Mouse (Mus musculus) lung, embryonic 16.5 days (tissue): ENCODE results near the gene Maml2. TPM values are rescaled to one million over a fixed set of nuclear protein-coding genes. Genes with fewer than 3 reads are reported as not detected.

ENCODE experiments used
- ATAC-seq: fragments of 200-750 bp; cut with Nextera tagmentation; 2 replicates; pipeline ENCODE4 v1.8.0; 2017; ENCODE audit warnings: low read depth, mild to moderate bottlenecking, moderate library complexity
- H3K27ac ChIP-seq: fragments of 300-500 bp; sonication (generic); 2 replicates; pipeline ENCODE4 v1.5.1; 2014; ENCODE audit warnings: mild to moderate bottlenecking, control low read depth, low read length
- H3K27me3 ChIP-seq: fragments of 300-500 bp; sonication (generic); 2 replicates; pipeline ENCODE4 v1.6.1; 2014; ENCODE audit warnings: low read depth, low read length, mixed read lengths; ENCODE audit not compliant: control insufficient read depth, insufficient read depth
- H3K36me3 ChIP-seq: fragments of 300-500 bp; sonication (generic); 2 replicates; pipeline ENCODE4 v1.6.1; 2014; ENCODE audit warnings: low read length; ENCODE audit not compliant: control insufficient read depth, insufficient read depth
- H3K4me1 ChIP-seq: fragments of 300-500 bp; sonication (generic); replicated peaks from 2 replicates; pipeline ENCODE4 v1.6.1; 2014; ENCODE audit warnings: low read length, mixed read lengths; ENCODE audit not compliant: control insufficient read depth, insufficient read depth
- H3K4me2 ChIP-seq: fragments of 300-500 bp; sonication (generic); 2 replicates; pipeline ENCODE4 v1.6.1; 2014; ENCODE audit warnings: low read depth, low read length, control low read depth
- H3K4me3 ChIP-seq: fragments of 300-500 bp; sonication (generic); 2 replicates; pipeline ENCODE4 v1.5.1; 2014; ENCODE audit warnings: mild to moderate bottlenecking, low read length, control low read depth
- H3K9ac ChIP-seq: fragments of 300-500 bp; sonication (generic); 2 replicates; pipeline ENCODE4 v1.6.1; 2014; ENCODE audit warnings: low read length, control low read depth
- H3K9me3 ChIP-seq: fragments of 300-500 bp; sonication (generic); 2 replicates; pipeline ENCODE4 v1.6.1; 2016; ENCODE audit warnings: low read length; ENCODE audit not compliant: control insufficient read depth
- WGBS: fragments of 180-500 bp; shearing (Covaris S2); extraction: QIAGEN DNeasy Blood & Tissue Kit; methylation state at CpG from one replicate; pipeline ENCODE4 v1.1.7; 2014; 5-methylcytosine and 5-hydroxymethylcytosine counted together
- polyA plus RNA-seq: library from polyadenylated mRNA; unstranded; fragments of >200 nt; fragmentation: Nextera tagmentation; extraction: Ambion mirVana; gene quantifications from 2 replicates; pipeline ENCODE4 v1.2.1, GENCODE M21; 2015

Maml2 gene
- polyA plus RNA-seq, 1 experiment from 2014 or later, result 15.3 TPM

DNA sequence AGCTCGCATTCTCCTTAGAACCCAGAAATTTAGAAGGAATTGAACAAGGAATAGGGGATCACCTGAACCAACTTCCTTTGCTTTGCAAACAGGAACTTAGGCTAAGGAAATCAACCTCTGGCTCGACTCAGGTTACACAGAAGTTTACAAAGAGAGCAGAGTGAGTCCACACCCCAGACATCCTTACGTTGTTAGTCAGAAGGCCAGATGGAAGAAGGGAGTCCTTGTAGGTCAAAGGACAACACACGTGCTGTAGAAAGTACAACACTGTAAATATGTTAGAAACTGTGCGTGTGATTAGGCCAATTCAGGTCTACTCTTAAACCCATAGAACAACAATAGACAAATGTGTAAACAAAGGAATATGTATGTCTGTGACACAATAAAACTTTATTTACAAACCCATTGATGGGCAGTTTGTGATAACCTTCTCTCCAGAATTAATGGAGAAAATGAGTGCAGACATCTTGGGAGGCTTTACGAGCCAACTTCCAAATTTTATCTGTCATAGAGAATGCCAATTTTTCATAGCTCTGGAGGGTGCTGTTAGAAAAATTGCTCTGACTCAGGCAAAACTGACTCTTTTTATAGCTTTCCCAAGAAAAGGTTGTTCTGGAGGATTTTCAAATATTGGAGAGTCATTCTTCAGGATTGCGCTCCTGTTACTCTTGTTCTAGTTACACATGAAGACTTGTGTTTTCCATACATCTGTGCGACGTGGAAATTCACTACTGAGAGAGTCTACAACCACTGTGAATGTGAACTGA, 194.3 kb downstream of the Maml2 start:
- WGBS, result 62% methylated on average over 9 of the region's 9 CpGs

DNA sequence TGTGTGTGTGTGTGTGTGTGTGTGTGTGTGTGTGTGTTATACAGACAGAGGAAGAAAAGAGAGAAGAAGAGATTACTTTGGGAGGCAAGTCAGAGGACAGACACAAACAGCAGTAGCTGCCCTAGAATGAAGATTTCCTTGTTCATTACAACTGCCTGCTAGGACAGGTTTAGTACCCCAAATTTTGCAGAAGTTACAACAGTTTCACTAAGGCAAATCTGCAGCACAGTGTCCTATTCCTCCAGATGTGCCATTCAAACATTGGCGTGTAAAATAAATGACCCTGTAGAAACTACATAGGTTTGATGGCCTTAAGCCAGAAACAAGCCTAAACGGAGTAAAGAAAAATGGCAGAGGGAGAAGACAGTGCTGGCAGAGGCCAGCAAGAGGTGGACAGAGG, 195.1 kb downstream of the Maml2 start:
- ATAC-seq, result no peak
- Histone ChIP-seq H3K4me1 (peaks cover 30% of the 10 kb centered on the region), H3K27ac (no peak overlapping the region), H3K36me3 (no peaks in the 10 kb centered on the region), H3K4me3 (no peak overlapping the region), H3K27me3 (no peaks in the 10 kb centered on the region), H3K9ac (no peak overlapping the region), H3K9me3 (no peaks in the 10 kb centered on the region), H3K4me2 (no peak overlapping the region)
- 57% methylated on average over 2 of the region's 2 CpGs for WGBS

More for the DNA sequence above, 194.3 kb downstream of the Maml2 start:
- no peak for ATAC-seq
- Histone ChIP-seq H3K27me3 (no peaks in the 10 kb centered on the region), H3K9me3 (no peaks in the 10 kb centered on the region), H3K4me3 (no peak overlapping the region), H3K4me2 (no peak overlapping the region), H3K9ac (no peak overlapping the region), H3K27ac (peak overlapping the region; percentile 47; the same call in 1 of the 2 replicates), H3K36me3 (no peaks in the 10 kb centered on the region), H3K4me1 (peaks cover 24% of the 10 kb centered on the region)

DNA sequence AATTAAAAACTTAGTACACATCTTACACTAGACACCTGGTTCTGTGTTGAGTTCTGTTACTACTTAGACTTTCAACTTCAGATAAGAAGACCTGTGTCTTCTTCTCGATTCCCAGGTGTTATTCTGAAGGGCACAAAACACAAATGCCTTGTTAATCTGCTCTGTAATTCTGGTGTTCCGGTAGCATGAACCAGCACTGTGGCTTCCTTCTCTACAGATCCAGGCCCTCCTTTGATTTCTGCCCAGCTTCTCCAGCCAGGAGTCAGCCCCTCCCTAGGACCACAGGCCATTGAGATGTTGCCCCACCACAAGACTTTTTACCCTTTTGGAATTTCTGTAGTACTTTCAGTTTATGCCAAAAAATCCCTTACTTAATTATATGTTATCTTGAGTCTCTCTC, 196.0 kb downstream of the Maml2 start:
- ATAC-seq, result no peak
- WGBS, result 88% methylated on average over 2 of the region's 2 CpGs
- no peak overlapping the region for H3K4me3 ChIP-seq
- H3K4me2 ChIP-seq, result no peak overlapping the region
- no peak overlapping the region for H3K27ac ChIP-seq
- H3K4me1 ChIP-seq, result peaks cover 34% of the 10 kb centered on the region
- H3K27me3 ChIP-seq, result no peaks in the 10 kb centered on the region
- H3K9ac ChIP-seq, result no peak overlapping the region
- no peaks in the 10 kb centered on the region for H3K36me3 ChIP-seq
- H3K9me3 ChIP-seq, result no peaks in the 10 kb centered on the region

DNA sequence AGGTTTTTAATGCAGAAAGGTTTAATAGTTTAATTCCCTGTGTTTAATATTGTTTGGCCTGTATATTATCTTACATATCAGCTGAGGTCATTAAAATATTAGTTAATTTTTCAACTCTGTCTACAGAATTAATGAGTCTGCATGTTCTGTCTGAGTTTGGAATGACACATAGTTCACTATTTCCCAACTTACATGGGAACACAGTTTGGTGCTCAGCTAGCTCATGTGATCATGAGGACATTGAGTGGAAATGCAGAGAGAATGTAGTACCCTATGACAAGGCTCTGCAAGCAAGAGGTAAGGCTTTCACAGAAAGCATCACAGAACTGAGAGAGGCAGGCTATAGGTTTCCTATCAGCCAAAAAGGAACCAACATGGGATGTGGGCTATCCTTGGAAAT, 197.8 kb downstream of the Maml2 start:
- Histone ChIP-seq H3K27ac (no peak overlapping the region), H3K4me3 (no peak overlapping the region), H3K36me3 (no peaks in the 10 kb centered on the region), H3K27me3 (no peaks in the 10 kb centered on the region), H3K4me1 (peaks cover 33% of the 10 kb centered on the region), H3K9ac (no peak overlapping the region), H3K4me2 (no peak overlapping the region), H3K9me3 (no peaks in the 10 kb centered on the region)
- ATAC-seq, result no peak

DNA sequence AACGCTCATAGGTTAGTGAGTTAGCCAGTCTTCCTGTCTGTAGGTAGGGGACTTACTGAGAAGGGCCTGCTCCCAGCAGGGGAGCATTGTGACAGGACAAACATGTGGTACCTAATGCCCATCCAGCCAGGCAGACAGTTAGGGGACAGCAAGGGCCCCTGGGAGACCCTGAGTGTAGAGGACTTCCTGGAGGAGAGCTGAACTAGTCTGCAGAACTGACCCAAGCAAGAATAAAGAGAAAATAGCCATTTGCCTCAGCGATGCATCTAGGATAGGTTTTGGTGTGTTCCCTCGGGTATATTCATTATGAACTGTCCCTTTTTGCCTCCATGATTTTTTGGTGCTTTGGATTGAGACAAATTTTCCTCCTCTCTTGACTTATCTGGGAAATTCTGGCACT, 199.3 kb downstream of the Maml2 start:
- Histone ChIP-seq H3K4me1 (peaks cover 25% of the 10 kb centered on the region), H3K4me3 (no peak overlapping the region), H3K27ac (peak overlapping the region; percentile 63), H3K9me3 (no peaks in the 10 kb centered on the region), H3K4me2 (no peak overlapping the region), H3K9ac (no peak overlapping the region), H3K36me3 (no peaks in the 10 kb centered on the region), H3K27me3 (no peaks in the 10 kb centered on the region)
- 67% methylated on average over 3 of the region's 3 CpGs for WGBS
- no peak for ATAC-seq

GRCm38 (mm10) chr9:13497690-13498333, 200.1 kb downstream of the Maml2 start:
- H3K27ac ChIP-seq, result peak overlapping the region; percentile 52; the same call in 1 of the 2 replicates
- peak; percentile 56; the same call in 1 of the 2 replicates for ATAC-seq
- no peak overlapping the region for H3K4me2 ChIP-seq

DNA sequence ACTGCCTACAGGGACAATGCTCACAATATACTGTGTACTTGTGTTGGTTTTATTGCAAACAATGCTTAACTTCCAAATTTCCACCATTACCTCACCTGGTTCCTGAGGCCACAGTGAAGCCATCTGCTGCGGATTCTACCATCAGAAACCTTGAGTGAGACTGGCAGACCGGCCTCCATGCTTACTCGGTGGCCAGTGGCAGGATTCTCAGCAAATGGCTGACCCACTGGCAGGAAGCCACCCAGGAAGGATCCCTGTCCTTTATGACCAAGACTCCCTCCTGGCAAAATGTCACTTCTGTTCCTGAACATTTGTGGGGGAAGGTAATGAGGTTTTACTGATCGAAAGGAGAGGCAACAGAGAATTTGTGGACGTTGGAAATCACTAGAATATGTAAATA, 202.3 kb downstream of the Maml2 start:
- H3K4me1 ChIP-seq, result peaks cover 22% of the 10 kb centered on the region
- no peak for ATAC-seq
- 0 out of 2 replicates have a peak overlapping the region, but pooled peaks have one; percentile 39 for H3K27ac ChIP-seq
- H3K9me3 ChIP-seq, result no peaks in the 10 kb centered on the region
- no peaks in the 10 kb centered on the region for H3K27me3 ChIP-seq
- no peak overlapping the region for H3K4me2 ChIP-seq
- no peaks in the 10 kb centered on the region for H3K36me3 ChIP-seq
- WGBS, result 60% methylated on average over 5 of the region's 5 CpGs
- no peak overlapping the region for H3K4me3 ChIP-seq
- H3K9ac ChIP-seq, result no peak overlapping the region

More at GRCm38 (mm10) chr9:13497690-13498333, 200.1 kb downstream of the Maml2 start:
- no peak overlapping the region for H3K4me3 ChIP-seq
- no peaks in the 10 kb centered on the region for H3K27me3 ChIP-seq
- no peaks in the 10 kb centered on the region for H3K36me3 ChIP-seq
- H3K9ac ChIP-seq, result no peak overlapping the region; the same call in 1 of the 2 replicates
- H3K4me1 ChIP-seq, result peaks cover 23% of the 10 kb centered on the region
- 45% methylated on average over 7 of the region's 7 CpGs for WGBS
- H3K9me3 ChIP-seq, result no peaks in the 10 kb centered on the region

DNA sequence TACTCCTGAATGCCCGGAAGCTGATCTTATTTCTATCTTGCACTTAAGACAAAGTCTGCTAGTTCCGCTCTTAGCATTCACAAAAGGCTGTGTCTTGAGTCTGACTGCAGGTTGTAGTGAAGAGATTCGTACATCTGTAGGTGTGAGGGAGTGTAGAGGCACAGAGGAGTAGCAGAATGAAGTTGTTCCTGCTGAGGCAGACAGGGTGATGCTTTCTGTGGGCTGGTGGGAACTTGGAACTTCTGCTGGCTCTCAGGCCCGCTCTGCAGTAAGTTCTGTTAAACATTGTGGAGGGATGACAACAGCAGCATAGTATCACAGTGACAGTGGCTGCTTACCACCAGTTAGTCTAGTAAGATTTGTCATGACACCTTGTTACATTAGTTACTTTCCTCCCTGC, 207.3 kb downstream of the Maml2 start:
- no peak overlapping the region for H3K4me2 ChIP-seq
- WGBS, result 75% methylated on average over 4 of the region's 4 CpGs
- H3K9me3 ChIP-seq, result no peaks in the 10 kb centered on the region
- no peak for ATAC-seq
- H3K9ac ChIP-seq, result no peak overlapping the region
- no peaks in the 10 kb centered on the region for H3K36me3 ChIP-seq
- H3K4me3 ChIP-seq, result no peak overlapping the region
- no peaks in the 10 kb centered on the region for H3K27me3 ChIP-seq
- H3K4me1 ChIP-seq, result peaks cover 17% of the 10 kb centered on the region
- no peak overlapping the region for H3K27ac ChIP-seq

DNA sequence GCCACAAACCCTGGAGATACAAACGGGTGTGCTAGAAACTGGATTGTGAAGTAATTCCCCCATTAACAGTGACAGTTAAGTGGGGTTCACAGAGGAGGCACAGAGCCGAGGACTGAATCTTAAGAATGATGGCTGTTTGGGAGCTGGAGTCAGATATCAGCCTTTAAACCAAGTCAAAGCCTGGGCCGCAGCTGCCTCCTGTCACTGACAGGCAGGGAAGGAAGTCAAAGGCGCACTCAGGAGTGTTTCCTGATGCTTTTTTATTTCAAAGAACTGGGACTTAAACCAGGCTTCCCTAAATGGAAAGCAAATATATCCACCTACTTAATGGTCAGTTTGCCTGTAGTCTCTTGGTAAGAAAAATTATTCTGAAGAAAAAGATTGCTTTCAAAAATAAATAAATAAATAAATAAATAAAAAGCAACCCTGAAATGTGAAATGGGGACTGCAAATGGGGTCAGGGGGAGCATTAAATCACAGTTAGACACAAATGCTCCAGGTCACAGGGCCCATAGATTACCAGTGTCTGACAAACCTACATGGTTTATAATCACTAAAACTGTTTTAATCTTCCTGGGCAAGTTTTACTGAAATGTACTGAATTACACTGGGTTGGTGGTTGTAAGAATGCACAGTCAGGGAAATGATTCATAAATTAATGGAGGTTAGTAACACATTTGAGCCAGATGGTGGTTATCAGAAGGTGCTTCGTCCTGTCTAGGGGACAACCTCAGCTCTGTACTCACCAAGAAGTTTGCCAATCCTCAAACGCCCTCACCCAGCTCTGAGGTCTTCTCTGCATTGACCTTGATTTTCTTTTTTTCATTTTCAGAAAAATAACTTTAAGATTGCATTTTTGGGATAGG, 209.4 kb downstream of the Maml2 start:
- no peaks in the 10 kb centered on the region for H3K27me3 ChIP-seq
- H3K9me3 ChIP-seq, result no peaks in the 10 kb centered on the region
- 31% methylated on average over 6 of the region's 6 CpGs for WGBS
- peak overlapping the region; percentile 56 for H3K27ac ChIP-seq
- peak; percentile 82 for ATAC-seq
- no peaks in the 10 kb centered on the region for H3K36me3 ChIP-seq
- no peak overlapping the region for H3K4me3 ChIP-seq
- H3K4me1 ChIP-seq, result peaks cover 11% of the 10 kb centered on the region
- no peak overlapping the region for H3K9ac ChIP-seq
- H3K4me2 ChIP-seq, result no peak overlapping the region
